Mouse (Mus musculus) liver, embryonic 14.5 days (tissue): Measurements from ENCODE around the gene Chd2. TPM values are rescaled to one million over a fixed set of nuclear protein-coding genes. Genes with fewer than 3 reads are reported as not detected.

Experiments
- ATAC-seq: fragments of 200-750 bp; cut with Nextera tagmentation; 2 replicates; pipeline ENCODE4 v1.8.0; 2017; ENCODE audit warnings: moderate number of reproducible peaks, mild to moderate bottlenecking, moderate library complexity; ENCODE audit not compliant: insufficient read depth
- DNase-seq, 3 experiments: peaks; one replicate each; pipeline ENCODE4 v3.0.0-alpha.2; 2012 to 2013; ENCODE audit warnings: low read depth in 3 of 3, low spot score in 3 of 3
- H3K27ac ChIP-seq: fragments of 300-500 bp; sonication (generic); 2 replicates; pipeline ENCODE4 v1.5.1; 2014; ENCODE audit warnings: moderate library complexity, mild to moderate bottlenecking, control low read depth, inconsistent platforms
- H3K27me3 ChIP-seq: fragments of 300-500 bp; sonication (generic); 2 replicates; pipeline ENCODE4 v1.6.1; 2014; ENCODE audit warnings: mild to moderate bottlenecking, low read length, moderate library complexity; ENCODE audit not compliant: control insufficient read depth, insufficient read depth
- H3K36me3 ChIP-seq: fragments of 300-500 bp; sonication (generic); replicated peaks from 2 replicates; pipeline ENCODE4 v1.6.1; 2014; ENCODE audit warnings: low read depth; ENCODE audit not compliant: control insufficient read depth, insufficient read depth
- H3K4me1 ChIP-seq, 2 experiments: fragments of 200-500 bp in 1 of 2; fragments of 300-500 bp in 1 of 2; sonication (generic) in 1 of 2; replicated peaks; 2 replicates each; pipeline ENCODE4 v1.6.1; 2012 to 2014; ENCODE audit warnings: antibody characterized with exemption in 1 of 2, inconsistent platforms in 1 of 2, low read length in 1 of 2; ENCODE audit not compliant: control insufficient read depth in 2 of 2, insufficient read depth in 2 of 2
- H3K4me2 ChIP-seq: fragments of 300-500 bp; sonication (generic); 2 replicates; pipeline ENCODE4 v1.6.1; 2014; ENCODE audit warnings: low read depth, mild to moderate bottlenecking, control low read depth, moderate library complexity
- H3K4me3 ChIP-seq, 2 experiments: fragments of 200-500 bp in 1 of 2; fragments of 300-500 bp in 1 of 2; sonication (generic) in 1 of 2; 2 replicates each; pipeline ENCODE4 v1.5.1; 2012 to 2014; ENCODE audit warnings: low read depth in 2 of 2, low read length in 2 of 2, mild to moderate bottlenecking in 2 of 2, control low read depth in 1 of 2, inconsistent platforms in 1 of 2, moderate library complexity in 1 of 2; ENCODE audit not compliant: insufficient read depth in 1 of 2
- H3K9ac ChIP-seq: fragments of 300-500 bp; sonication (generic); replicated peaks from 2 replicates; pipeline ENCODE4 v1.6.1; 2014; ENCODE audit warnings: mild to moderate bottlenecking, control low read depth, moderate library complexity
- H3K9me3 ChIP-seq: fragments of 300-500 bp; sonication (generic); 2 replicates; pipeline ENCODE4 v1.6.1; 2016; ENCODE audit warnings: low read length, mixed read lengths; ENCODE audit not compliant: control insufficient read depth
- CTCF ChIP-seq: IDR thresholded peaks from 2 replicates; pipeline ENCODE4 v1.5.1; 2016; ENCODE audit warnings: antibody characterized with exemption, low read depth, control low read depth
- EP300 ChIP-seq: IDR thresholded peaks from 2 replicates; pipeline ENCODE4 v1.6.1; 2016; ENCODE audit warnings: antibody characterized with exemption, low read depth
- WGBS: fragments of 180-500 bp; shearing (Covaris S2); extraction: QIAGEN DNeasy Blood & Tissue Kit; methylation state at CpG from one replicate; pipeline ENCODE4 v1.1.7; 2014; ENCODE audit not compliant: insufficient replicate concordance; 5-methylcytosine and 5-hydroxymethylcytosine counted together
- polyA plus RNA-seq, 2 experiments: library from polyadenylated mRNA; depleted of rRNA in 1 of 2; stranded (reverse) in 1 of 2; unstranded in 1 of 2; fragments of >200 nt; fragmentation: Nextera tagmentation in 1 of 2; extraction: Ambion mirVana in 1 of 2; gene quantifications; 2 replicates each; pipeline versions ENCODE4 v1.2.1 to v1.2.3; 2012 to 2014

Gene Chd2
- polyA plus RNA-seq, 2 experiments: 12.0 to 14.8 TPM

DNA sequence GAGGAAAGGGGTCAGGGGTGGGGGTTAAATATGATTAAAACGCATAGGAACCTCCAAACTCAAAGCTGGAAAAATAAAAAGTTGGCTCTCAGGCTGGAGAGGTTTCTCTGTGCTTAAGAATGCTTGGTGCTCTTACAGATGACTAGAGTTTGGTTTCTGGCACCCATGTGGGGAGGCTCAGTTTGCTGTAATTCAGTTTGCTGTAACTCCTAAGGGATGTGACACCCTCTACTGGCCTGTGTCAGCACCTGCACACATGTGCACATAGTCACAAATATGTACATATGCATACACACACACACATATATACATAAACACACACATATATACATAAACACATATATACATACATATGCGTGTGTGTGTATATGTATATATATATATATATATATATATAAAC, 152.8 kb downstream of the Chd2 start:
- TF ChIP-seq CTCF: no peak
- TF ChIP-seq EP300: no peak
- ATAC-seq: no peak

DNA sequence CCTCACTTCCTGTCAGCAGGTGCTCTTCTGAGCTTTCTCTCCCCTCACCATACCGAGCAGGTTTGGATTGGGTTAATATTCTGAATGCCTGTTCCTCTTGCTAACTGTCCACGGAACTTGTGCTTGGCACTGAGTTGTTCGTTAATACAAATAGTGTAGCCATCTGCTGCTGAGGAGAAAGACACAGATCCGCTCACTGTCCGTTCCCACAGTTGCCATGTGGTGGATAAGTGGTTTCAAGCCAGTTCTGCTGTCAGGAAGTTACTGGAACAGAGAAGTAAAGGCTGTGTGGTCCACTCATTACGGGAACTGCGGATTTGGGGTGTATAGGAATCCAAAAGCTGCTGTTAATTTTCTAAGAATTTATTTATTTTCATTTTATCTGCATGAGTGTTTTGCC, 158.8 kb downstream of the Chd2 start:
- ATAC-seq: no peak
- Histone ChIP-seq H3K27me3 (peaks cover 3% of the 10 kb centered on the region; the same call in 1 of the 2 replicates), H3K9ac (no peak overlapping the region), H3K9me3 (no peaks in the 10 kb centered on the region), H3K36me3 (no peaks in the 10 kb centered on the region), H3K4me2 (no peak overlapping the region), H3K4me1 (no peaks in the 10 kb centered on the region), H3K4me3 (no peak overlapping the region), H3K27ac (no peak overlapping the region)
- TF ChIP-seq CTCF (no peak), EP300 (no peak)
- no peak for DNase-seq
- 63% methylated on average over 7 of the region's 7 CpGs for WGBS

More for the DNA sequence above, 152.8 kb downstream of the Chd2 start:
- H3K4me3 ChIP-seq: no peak overlapping the region
- no peak for DNase-seq
- H3K4me1 ChIP-seq: no peaks in the 10 kb centered on the region
- no peak overlapping the region for H3K9ac ChIP-seq
- no peaks in the 10 kb centered on the region for H3K36me3 ChIP-seq
- H3K9me3 ChIP-seq: no peaks in the 10 kb centered on the region
- no peak overlapping the region for H3K4me2 ChIP-seq
- WGBS: 44% methylated on average over 2 of the region's 2 CpGs
- no peak overlapping the region for H3K27ac ChIP-seq
- peaks cover 46% of the 10 kb centered on the region for H3K27me3 ChIP-seq

DNA sequence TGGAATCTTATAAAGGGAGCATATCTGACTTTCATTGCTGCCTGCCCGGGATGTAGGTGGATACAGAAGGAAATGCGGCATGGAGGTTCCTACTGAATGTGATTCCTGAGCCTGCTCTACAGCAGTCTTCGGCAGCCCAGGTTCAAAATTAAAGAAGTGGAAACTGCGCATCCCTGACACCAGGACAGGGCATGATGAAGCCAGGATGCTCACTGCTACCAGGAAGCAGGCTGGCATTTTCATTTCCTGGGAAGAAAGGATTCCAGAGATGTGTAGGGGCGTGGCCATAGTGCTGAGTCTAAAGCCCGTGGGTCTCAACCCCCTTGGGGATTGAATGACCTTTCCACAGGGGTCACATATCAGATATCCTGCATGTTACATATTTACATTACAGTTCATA, 163.6 kb downstream of the Chd2 start:
- H3K4me3 ChIP-seq: no peak overlapping the region
- DNase-seq (no peak), ATAC-seq (no peak)
- no peaks in the 10 kb centered on the region for H3K9me3 ChIP-seq
- no peak overlapping the region for H3K9ac ChIP-seq
- no peak overlapping the region for H3K27ac ChIP-seq
- no peaks in the 10 kb centered on the region for H3K4me1 ChIP-seq
- 61% methylated on average over 6 of the region's 6 CpGs for WGBS
- H3K4me2 ChIP-seq: no peak overlapping the region
- peaks cover 44% of the 10 kb centered on the region for H3K27me3 ChIP-seq
- no peaks in the 10 kb centered on the region for H3K36me3 ChIP-seq
- no peak for TF ChIP-seq EP300
- no peak for TF ChIP-seq CTCF

DNA sequence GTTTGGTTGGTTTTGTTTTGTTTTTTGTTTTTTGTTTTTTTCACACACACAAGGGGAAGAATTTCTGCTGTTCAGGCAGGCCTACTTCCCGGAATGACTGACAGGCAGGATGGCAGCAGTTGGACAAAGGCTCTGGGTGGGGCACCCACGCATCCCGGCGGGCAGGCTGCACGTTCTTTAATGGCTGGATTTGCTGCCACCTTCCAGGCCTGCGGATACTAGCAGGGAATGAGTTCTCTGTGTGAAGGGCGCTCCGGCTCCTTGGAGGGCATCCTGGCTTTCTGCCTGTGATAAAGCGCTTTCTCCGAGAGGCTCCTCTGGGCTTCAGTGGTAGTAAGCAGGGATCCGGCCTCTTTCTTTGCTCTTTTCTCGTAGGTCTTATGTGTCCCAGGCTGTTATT, 164.3 kb downstream of the Chd2 start:
- Histone ChIP-seq H3K27ac (no peak overlapping the region), H3K9me3 (no peaks in the 10 kb centered on the region), H3K4me3 (no peak overlapping the region), H3K4me1 (no peaks in the 10 kb centered on the region), H3K36me3 (no peaks in the 10 kb centered on the region), H3K27me3 (peaks cover 51% of the 10 kb centered on the region), H3K9ac (no peak overlapping the region), H3K4me2 (no peak overlapping the region)
- 57% methylated on average over 12 of the region's 12 CpGs for WGBS
- TF ChIP-seq EP300: no peak
- TF ChIP-seq CTCF: no peak
- ATAC-seq (no peak), DNase-seq (no peak)

Other genes with a start within 250 kb of the Chd2 start
- 0.06 and 0.32 TPM in 2 replicates for gene Rgma, start 166.3 kb downstream of the Chd2 start, polyA plus RNA-seq (2012; rRNA removed)
- 0.05 TPM in 1 of 2 replicates, not detected in the other for gene Rgma, start 166.3 kb downstream of the Chd2 start, polyA plus RNA-seq (2014; fragmentation: Nextera tagmentation; extraction: Ambion mirVana)
- 1.5 and 1.6 TPM in 2 replicates for gene Fam174b, start 198.5 kb upstream of the Chd2 start, polyA plus RNA-seq (2012; rRNA removed)
- gene Fam174b, start 198.5 kb upstream of the Chd2 start, polyA plus RNA-seq (2014; fragmentation: Nextera tagmentation; extraction: Ambion mirVana): 2.0 and 2.3 TPM in 2 replicates